Mouse (Mus musculus) intestine, embryonic 14.5 days (tissue): ENCODE results near the gene Slfn14. TPM values are rescaled to one million over a fixed set of nuclear protein-coding genes. Genes with fewer than 3 reads are reported as not detected.
"Not testable (repeated sequence)": the region's sequence is repeated elsewhere in the genome, so short reads cannot be mapped to it uniquely, and the experiment has no call there.

Experiments
- ATAC-seq: fragments of 200-750 bp; cut with Nextera tagmentation; replicated peaks from 2 replicates; pipeline ENCODE4 v1.8.0; 2017; ENCODE audit warnings: low read depth, moderate number of reproducible peaks, moderate TSS enrichment, moderate library complexity; ENCODE audit not compliant: low FRiP score, low TSS enrichment
- DNase-seq: peaks from one replicate; pipeline ENCODE4 v3.0.0-alpha.2; 2018; ENCODE audit warnings: low spot score
- H3K27ac ChIP-seq: fragments of 300-500 bp; sonication (generic); 2 replicates; pipeline ENCODE4 v1.5.1; 2014; ENCODE audit warnings: low read depth, mild to moderate bottlenecking, control low read depth
- H3K27me3 ChIP-seq: fragments of 300-500 bp; sonication (generic); replicated peaks from 2 replicates; pipeline ENCODE4 v1.6.1; 2014; ENCODE audit warnings: low read length, control low read depth; ENCODE audit not compliant: control insufficient read depth, insufficient read depth
- H3K36me3 ChIP-seq: fragments of 300-500 bp; sonication (generic); 2 replicates; pipeline ENCODE4 v1.6.1; 2014; ENCODE audit warnings: low read length, control low read depth; ENCODE audit not compliant: control insufficient read depth, insufficient read depth
- H3K4me1 ChIP-seq: fragments of 300-500 bp; sonication (generic); replicated peaks from 2 replicates; pipeline ENCODE4 v1.6.1; 2014; ENCODE audit warnings: low read length, control low read depth, mixed read lengths; ENCODE audit not compliant: control insufficient read depth, insufficient read depth
- H3K4me2 ChIP-seq: fragments of 300-500 bp; sonication (generic); 2 replicates; pipeline ENCODE4 v1.6.1; 2014; ENCODE audit warnings: low read length
- H3K4me3 ChIP-seq: fragments of 300-500 bp; sonication (generic); 2 replicates; pipeline ENCODE4 v1.5.1; 2014; ENCODE audit warnings: low read depth, low read length, control low read depth, mixed read lengths
- H3K9ac ChIP-seq: fragments of 300-500 bp; sonication (generic); 2 replicates; pipeline ENCODE4 v1.6.1; 2014; ENCODE audit warnings: mild to moderate bottlenecking, low read length
- H3K9me3 ChIP-seq: fragments of 300-500 bp; sonication (generic); 2 replicates; pipeline ENCODE4 v1.6.1; 2016; ENCODE audit warnings: low read length, control low read depth; ENCODE audit not compliant: control insufficient read depth
- WGBS: fragments of 180-500 bp; shearing (Covaris S2); extraction: QIAGEN DNeasy Blood & Tissue Kit; methylation state at CpG from one replicate; pipeline ENCODE4 v1.1.7; 2014; 5-methylcytosine and 5-hydroxymethylcytosine counted together
- polyA plus RNA-seq: library from polyadenylated mRNA; unstranded; fragments of >200 nt; fragmentation: Nextera tagmentation; extraction: Ambion mirVana; gene quantifications from 2 replicates; pipeline ENCODE4 v1.2.1, GENCODE M21; 2014

Slfn14 gene
- polyA plus RNA-seq = 0.08 and 0.14 TPM in 2 replicates

GRCm38 (mm10) chr11:83286566-83286965, at the start of gene Slfn14:
Gene Slfn14, minus strand, starts transcription at chr11:83286726.
- H3K9me3 ChIP-seq = no peaks in the 10 kb centered on the region
- H3K9ac ChIP-seq = no peak within 1 kb of the TSS
- H3K27me3 ChIP-seq = no peaks in the 10 kb centered on the region
- no peaks in the 10 kb centered on the region; the same call in 1 of the 2 replicates for H3K4me1 ChIP-seq
- no peak within 1 kb of the TSS for H3K4me3 ChIP-seq
- no peak within 1 kb of the TSS for H3K27ac ChIP-seq
- 73% methylated on average over 1 of the region's 1 CpGs for WGBS
- no peak within 1 kb of the TSS for H3K4me2 ChIP-seq
- ATAC-seq = no peak
- DNase-seq = no peak
- no peaks in the 10 kb centered on the region for H3K36me3 ChIP-seq

- Histone ChIP-seq H3K9me3 (no peaks in the 10 kb centered on the region), H3K36me3 (peaks cover 79% of the 10 kb centered on the region), H3K27me3 (no peaks in the 10 kb centered on the region), H3K4me1 (no peaks in the 10 kb centered on the region), H3K27ac (no peak overlapping the region), H3K4me2 (no peak overlapping the region), H3K9ac (no peak overlapping the region), H3K4me3 (no peak overlapping the region)
- ATAC-seq (no peak), DNase-seq (no peak)
- WGBS = 89% methylated on average over 7 of the region's 7 CpGs
These were observed 49.3 kb upstream of the Slfn14 start for GRCm38 (mm10) chr11:83335826-83336225.

GRCm38 (mm10) chr11:83327427-83327826, 40.9 kb upstream of the Slfn14 start:
- H3K9me3 ChIP-seq = no peaks in the 10 kb centered on the region
- no peak overlapping the region for H3K4me2 ChIP-seq
- no peak for ATAC-seq
- peak; percentile 75 for DNase-seq
- no peaks in the 10 kb centered on the region for H3K4me1 ChIP-seq
- no peak overlapping the region for H3K4me3 ChIP-seq
- no peak overlapping the region for H3K9ac ChIP-seq
- WGBS = 64% methylated on average over 3 of the region's 3 CpGs
- H3K27me3 ChIP-seq = no peaks in the 10 kb centered on the region
- H3K27ac ChIP-seq = no peak overlapping the region
- H3K36me3 ChIP-seq = peaks cover 73% of the 10 kb centered on the region

GRCm38 (mm10) chr11:83326692-83327091, 40.2 kb upstream of the Slfn14 start:
- 83% methylated on average over 3 of the region's 3 CpGs for WGBS
- peaks cover 79% of the 10 kb centered on the region for H3K36me3 ChIP-seq
- H3K27me3 ChIP-seq, H3K4me2 ChIP-seq, H3K4me1 ChIP-seq, H3K9me3 ChIP-seq, H3K9ac ChIP-seq, H3K4me3 ChIP-seq, ATAC-seq, H3K27ac ChIP-seq: not testable (repeated sequence)
- peak; percentile 10 for DNase-seq

GRCm38 (mm10) chr11:83319048-83319447, 32.5 kb upstream of the Slfn14 start:
- no peak for DNase-seq
- Histone ChIP-seq H3K4me2 (no peak overlapping the region), H3K27me3 (no peaks in the 10 kb centered on the region), H3K4me3 (no peak overlapping the region), H3K36me3 (peaks cover 72% of the 10 kb centered on the region), H3K4me1 (no peaks in the 10 kb centered on the region), H3K9me3 (no peaks in the 10 kb centered on the region), H3K27ac (no peak overlapping the region), H3K9ac (no peak overlapping the region)
- ATAC-seq = no peak
- 81% methylated on average over 4 of the region's 4 CpGs for WGBS

- no peak overlapping the region for H3K4me3 ChIP-seq
- ATAC-seq (no peak), DNase-seq (no peak)
- WGBS = 83% methylated on average over 5 of the region's 5 CpGs
- H3K36me3 ChIP-seq = peaks cover 52% of the 10 kb centered on the region
- no peak overlapping the region for H3K27ac ChIP-seq
- no peaks in the 10 kb centered on the region for H3K27me3 ChIP-seq
- H3K9ac ChIP-seq = no peak overlapping the region
- H3K4me1 ChIP-seq = no peaks in the 10 kb centered on the region
- no peak overlapping the region for H3K4me2 ChIP-seq
- H3K9me3 ChIP-seq = no peaks in the 10 kb centered on the region
These were observed 25.9 kb upstream of the Slfn14 start for GRCm38 (mm10) chr11:83312471-83312870.

- no peaks in the 10 kb centered on the region for H3K27me3 ChIP-seq
- H3K9ac ChIP-seq = no peak overlapping the region
- H3K4me2 ChIP-seq = no peak overlapping the region
- H3K4me1 ChIP-seq = peaks cover 16% of the 10 kb centered on the region
- H3K4me3 ChIP-seq = no peak overlapping the region
- no peak for ATAC-seq
- H3K9me3 ChIP-seq = no peaks in the 10 kb centered on the region
- no peak overlapping the region for H3K27ac ChIP-seq
- WGBS = 74% methylated on average over 4 of the region's 4 CpGs
- no peak for DNase-seq
- H3K36me3 ChIP-seq = peaks cover 21% of the 10 kb centered on the region
These were observed 20.3 kb upstream of the Slfn14 start for GRCm38 (mm10) chr11:83306700-83307253.

- no peak for DNase-seq
- Histone ChIP-seq H3K4me1 (peaks cover 19% of the 10 kb centered on the region), H3K27me3 (no peaks in the 10 kb centered on the region), H3K9ac (no peak overlapping the region), H3K9me3 (no peaks in the 10 kb centered on the region), H3K36me3 (peaks cover 13% of the 10 kb centered on the region), H3K27ac (no peak overlapping the region), H3K4me3 (no peak overlapping the region), H3K4me2 (peak overlapping the region; percentile 81; the same call in 1 of the 2 replicates)
- WGBS = 87% methylated on average over 2 of the region's 2 CpGs
- ATAC-seq = no peak
These were observed 18.0 kb upstream of the Slfn14 start for GRCm38 (mm10) chr11:83304485-83304884.

GRCm38 (mm10) chr11:83303751-83304150, 17.2 kb upstream of the Slfn14 start:
- H3K27me3 ChIP-seq = no peaks in the 10 kb centered on the region
- peaks cover 7% of the 10 kb centered on the region for H3K36me3 ChIP-seq
- peak overlapping the region; percentile 81 for H3K4me2 ChIP-seq
- 50% methylated on average over 5 of the region's 5 CpGs for WGBS
- H3K4me3 ChIP-seq = peak overlapping the region; percentile 97
- no peaks in the 10 kb centered on the region for H3K9me3 ChIP-seq
- peaks cover 19% of the 10 kb centered on the region for H3K4me1 ChIP-seq
- no peak for DNase-seq
- no peak overlapping the region for H3K27ac ChIP-seq
- ATAC-seq = no peak
- peak overlapping the region; percentile 89; the same call in 1 of the 2 replicates for H3K9ac ChIP-seq
